Mouse (Mus musculus) hindbrain, embryonic 12.5 days (tissue): ENCODE measurements around the gene Tle6. TPM values are rescaled to one million over a fixed set of nuclear protein-coding genes. Genes with fewer than 3 reads are reported as not detected.
A peak's percentile ranks its signal among the peaks of the same experiment; 100 is the strongest.

Source experiments
- ATAC-seq: fragments of 200-750 bp; cut with Nextera tagmentation; 2 replicates; pipeline ENCODE4 v1.8.0; 2017; ENCODE audit warnings: moderate TSS enrichment; ENCODE audit not compliant: low FRiP score
- H3K27ac ChIP-seq: fragments of 300-500 bp; sonication (generic); 2 replicates; pipeline ENCODE4 v1.5.1; 2016; ENCODE audit warnings: mild to moderate bottlenecking
- H3K27me3 ChIP-seq: fragments of 300-500 bp; sonication (generic); 2 replicates; pipeline ENCODE4 v1.6.1; 2016; ENCODE audit warnings: mild to moderate bottlenecking
- H3K36me3 ChIP-seq: fragments of 300-500 bp; sonication (generic); 2 replicates; pipeline ENCODE4 v1.6.1; 2016; ENCODE audit warnings: mild to moderate bottlenecking
- H3K4me1 ChIP-seq: fragments of 300-500 bp; sonication (generic); 2 replicates; pipeline ENCODE4 v1.6.1; 2016
- H3K4me2 ChIP-seq: fragments of 300-500 bp; sonication (generic); replicated peaks from 2 replicates; pipeline ENCODE4 v1.6.1; 2016; ENCODE audit warnings: mild to moderate bottlenecking
- H3K4me3 ChIP-seq: fragments of 300-500 bp; sonication (generic); 2 replicates; pipeline ENCODE4 v1.5.1; 2016; ENCODE audit warnings: mild to moderate bottlenecking
- H3K9ac ChIP-seq: fragments of 300-500 bp; sonication (generic); 2 replicates; pipeline ENCODE4 v1.6.1; 2016; ENCODE audit warnings: mild to moderate bottlenecking, moderate library complexity
- H3K9me3 ChIP-seq: fragments of 300-500 bp; sonication (generic); replicated peaks from 2 replicates; pipeline ENCODE4 v1.6.1; 2016; ENCODE audit warnings: mild to moderate bottlenecking
- WGBS: fragments of 180-500 bp; shearing (Covaris S2); methylation state at CpG from one replicate; pipeline ENCODE4 v1.1.7; 2016; 5-methylcytosine and 5-hydroxymethylcytosine counted together
- polyA plus RNA-seq: library from polyadenylated mRNA; unstranded; fragments of >200 nt; fragmentation: Nextera tagmentation; extraction: Ambion mirVana; gene quantifications from 2 replicates; pipeline ENCODE4 v1.2.1, GENCODE M21; 2016

The Tle6 gene
- polyA plus RNA-seq, 1 experiment from 2014 or later: 8.3 TPM

DNA sequence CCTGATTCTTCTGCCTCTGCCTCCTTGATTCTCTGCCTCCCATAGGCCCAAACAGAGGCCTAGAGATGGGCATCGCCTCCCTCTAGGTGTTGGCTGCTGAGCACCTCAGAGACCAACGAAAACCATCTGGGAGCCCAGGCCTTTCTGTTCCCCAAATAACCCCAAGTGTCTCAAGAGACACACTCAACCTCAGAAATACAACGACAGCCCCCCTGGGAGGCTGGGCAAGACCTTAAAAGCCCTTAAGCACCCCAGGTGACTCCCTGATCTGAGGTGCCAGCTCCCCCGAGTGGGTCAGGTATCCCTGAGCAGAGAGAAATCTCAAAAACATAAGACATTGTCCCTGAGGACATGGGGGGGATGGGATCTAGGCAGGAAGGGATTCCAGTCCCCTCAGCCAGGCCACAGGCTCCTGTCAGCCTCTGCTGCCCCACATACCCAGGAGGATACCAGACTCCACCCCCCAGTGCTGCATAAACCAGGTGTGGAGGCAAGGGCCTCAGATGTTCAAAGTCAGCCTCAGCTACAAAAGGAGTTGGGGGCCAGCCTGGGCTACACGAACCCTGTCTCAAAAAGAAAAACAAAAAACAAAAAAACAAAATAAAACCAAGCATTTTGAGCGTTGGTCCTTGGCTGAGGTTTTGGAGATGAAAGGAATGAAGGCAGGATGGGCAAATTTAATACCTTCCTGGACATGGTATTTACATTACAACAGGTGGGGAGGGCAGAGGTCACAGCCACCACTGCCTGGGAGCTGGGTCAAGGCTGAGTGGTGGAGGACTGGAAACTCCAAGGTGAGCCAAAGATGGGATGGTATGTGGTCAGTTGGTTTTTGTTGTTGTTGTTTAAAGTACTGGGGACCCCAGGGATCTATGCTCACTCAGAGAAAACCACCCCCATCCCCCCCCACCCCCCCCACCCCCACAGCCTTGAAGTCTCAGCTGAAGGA lies 46.8 kb downstream of the Tle6 start:
- WGBS: 83% methylated on average over 6 of the region's 6 CpGs
- Histone ChIP-seq H3K36me3 (no peaks in the 10 kb centered on the region), H3K9me3 (0 out of 2 replicates have a peak, but pooled peaks cover 3% of the 10 kb centered on the region), H3K9ac (no peak overlapping the region), H3K27ac (no peak overlapping the region), H3K4me2 (no peak overlapping the region), H3K27me3 (no peaks in the 10 kb centered on the region), H3K4me3 (no peak overlapping the region), H3K4me1 (peaks cover 6% of the 10 kb centered on the region; the same call in 1 of the 2 replicates)
- ATAC-seq: no peak

DNA sequence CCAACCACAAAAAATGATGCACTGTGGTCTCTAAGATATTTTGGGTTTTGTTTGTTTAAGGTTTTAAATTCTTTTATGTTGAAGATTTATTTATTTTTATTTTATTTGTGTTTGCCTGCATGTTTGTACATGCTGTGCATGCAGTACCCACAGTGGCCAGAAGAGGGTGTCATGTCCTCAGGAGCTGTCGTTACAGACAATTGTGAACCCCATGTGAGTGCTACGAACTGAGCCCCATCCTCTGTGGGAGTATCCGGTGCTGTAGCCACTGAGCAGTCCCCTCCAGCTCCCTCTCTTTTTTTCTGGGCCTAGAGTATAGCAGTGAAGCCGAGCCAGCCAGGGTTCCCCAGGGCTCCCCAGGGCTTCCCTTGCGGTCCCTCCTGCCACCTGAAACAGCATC lies 47.6 kb downstream of the Tle6 start:
- Histone ChIP-seq H3K4me3 (no peak overlapping the region), H3K27me3 (no peaks in the 10 kb centered on the region), H3K4me1 (peaks cover 2% of the 10 kb centered on the region; the same call in 1 of the 2 replicates), H3K9me3 (0 out of 2 replicates have a peak, but pooled peaks cover 3% of the 10 kb centered on the region), H3K27ac (no peak overlapping the region), H3K4me2 (no peak overlapping the region), H3K9ac (no peak overlapping the region), H3K36me3 (no peaks in the 10 kb centered on the region)
- ATAC-seq: no peak
- 85% methylated on average over 5 of the region's 5 CpGs for WGBS

DNA sequence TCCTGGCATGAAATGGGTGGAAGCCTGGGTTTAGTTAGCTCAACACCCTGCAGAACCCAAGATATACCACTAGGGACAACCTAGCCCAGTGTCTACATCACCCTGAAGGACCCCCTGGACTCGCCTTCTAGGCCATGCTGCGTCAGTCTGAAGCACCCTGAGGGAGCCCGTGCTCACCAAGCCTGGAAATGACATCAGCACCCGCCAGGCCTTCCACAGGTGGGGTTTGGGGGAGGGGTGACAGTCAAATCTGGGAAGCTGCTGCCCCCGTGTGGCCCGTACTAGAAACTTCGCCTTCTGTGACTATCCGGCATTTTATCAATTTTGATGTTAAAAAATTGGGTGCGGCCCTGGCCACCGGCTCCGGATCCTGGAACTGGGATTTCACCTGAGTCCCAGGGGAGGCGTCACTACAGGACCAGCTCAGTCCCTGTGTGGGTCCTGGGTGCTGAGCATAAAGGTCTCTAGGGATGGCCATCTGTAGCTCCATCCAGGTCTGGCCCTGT lies 49.2 kb downstream of the Tle6 start:
- H3K36me3 ChIP-seq: no peaks in the 10 kb centered on the region
- WGBS: 6% methylated on average over 12 of the region's 12 CpGs
- H3K27me3 ChIP-seq: no peaks in the 10 kb centered on the region
- H3K4me3 ChIP-seq: no peak overlapping the region
- no peak overlapping the region for H3K9ac ChIP-seq
- H3K27ac ChIP-seq: 0 out of 2 replicates have a peak overlapping the region, but pooled peaks have one; percentile 12
- H3K4me2 ChIP-seq: no peak overlapping the region
- peaks cover 2% of the 10 kb centered on the region; the same call in 1 of the 2 replicates for H3K4me1 ChIP-seq
- ATAC-seq: peak; percentile 65
- 0 out of 2 replicates have a peak, but pooled peaks cover 3% of the 10 kb centered on the region for H3K9me3 ChIP-seq

DNA sequence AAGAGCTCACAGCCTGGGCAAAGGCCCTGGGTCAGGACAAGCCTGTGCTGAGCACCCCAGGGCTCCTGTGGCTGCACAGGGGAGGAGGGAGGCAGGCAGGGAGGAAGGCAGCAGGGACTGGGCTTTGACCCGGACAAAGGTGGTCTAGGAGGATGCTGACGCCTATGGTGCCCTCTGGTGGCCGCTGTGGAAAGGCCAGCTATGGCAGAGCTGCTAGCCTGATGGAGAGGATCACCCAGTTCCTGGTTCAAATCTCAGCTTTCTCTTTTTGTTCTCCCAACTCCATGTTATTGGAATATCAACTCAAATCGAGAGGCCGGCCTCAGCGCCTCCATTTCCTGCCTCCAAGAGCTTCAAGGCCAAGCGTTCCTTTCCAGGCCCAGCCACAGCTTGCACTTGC lies 50.6 kb downstream of the Tle6 start:
- peaks cover 6% of the 10 kb centered on the region; the same call in 1 of the 2 replicates for H3K4me1 ChIP-seq
- 12% methylated on average over 7 of the region's 7 CpGs for WGBS
- no peaks in the 10 kb centered on the region for H3K27me3 ChIP-seq
- H3K4me3 ChIP-seq: no peak overlapping the region
- no peak overlapping the region for H3K27ac ChIP-seq
- H3K4me2 ChIP-seq: no peak overlapping the region
- no peaks in the 10 kb centered on the region for H3K36me3 ChIP-seq
- no peak for ATAC-seq
- H3K9me3 ChIP-seq: 0 out of 2 replicates have a peak, but pooled peaks cover 3% of the 10 kb centered on the region
- H3K9ac ChIP-seq: no peak overlapping the region

DNA sequence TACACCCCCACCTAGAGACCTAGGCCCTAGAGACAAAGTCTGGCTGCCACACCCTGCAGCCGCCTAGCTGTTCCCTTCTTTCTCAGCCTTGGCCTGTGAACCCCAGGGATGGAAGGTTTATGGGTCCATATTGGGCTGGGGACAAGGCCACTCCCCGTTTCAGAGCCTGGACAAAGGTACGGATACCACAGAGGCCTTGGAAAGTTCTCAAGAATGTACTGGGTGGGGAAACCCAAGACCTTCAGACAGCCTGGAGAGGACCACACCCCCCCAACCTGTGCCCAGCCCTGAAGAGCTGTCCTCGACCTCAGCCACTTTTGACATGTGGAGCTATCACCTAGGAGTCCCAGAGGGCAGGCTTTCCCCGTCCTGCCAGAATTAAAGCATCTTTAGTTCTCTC lies 51.9 kb downstream of the Tle6 start:
- peaks cover 10% of the 10 kb centered on the region for H3K4me1 ChIP-seq
- WGBS: 71% methylated on average over 5 of the region's 5 CpGs

DNA sequence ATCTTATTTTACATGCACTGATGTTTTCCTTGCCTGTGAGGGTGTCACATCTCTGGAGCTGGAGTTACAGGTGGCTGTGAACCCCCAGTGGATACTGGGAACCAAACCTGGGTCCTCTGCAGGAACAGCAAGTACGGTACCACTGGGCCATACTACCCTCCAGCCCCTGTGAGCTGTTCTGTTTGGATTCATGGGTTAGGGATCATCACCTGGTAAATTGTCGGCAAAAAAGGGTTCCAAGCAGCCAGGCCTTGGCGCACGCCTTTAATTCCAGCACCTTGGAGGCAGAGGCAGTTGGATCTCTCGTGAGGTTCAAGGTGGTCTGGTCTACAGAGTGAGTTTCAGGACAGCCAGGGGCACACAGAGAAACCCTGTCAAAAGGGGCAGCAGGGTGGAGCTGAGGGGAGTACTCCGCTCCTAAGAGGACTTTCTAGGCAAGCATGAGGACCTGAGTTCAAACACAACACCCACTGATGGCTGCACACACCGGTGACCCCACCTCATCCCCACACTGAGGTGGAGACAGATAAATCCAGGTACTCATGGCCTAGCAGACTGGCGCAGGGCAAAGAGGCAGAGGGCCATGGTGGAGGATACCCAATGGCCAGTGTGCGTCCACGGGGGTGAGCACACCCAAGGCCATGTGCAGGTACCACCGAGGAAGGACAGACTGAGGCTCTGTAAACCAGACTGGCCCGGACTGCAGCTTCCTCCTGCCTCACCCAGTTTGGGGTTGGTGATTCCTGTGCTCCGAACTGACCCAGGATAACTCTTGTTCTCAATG lies 53.9 kb downstream of the Tle6 start:
- Histone ChIP-seq H3K27ac (no peak overlapping the region), H3K9me3 (no peaks in the 10 kb centered on the region), H3K4me3 (no peak overlapping the region), H3K9ac (no peak overlapping the region), H3K36me3 (0 out of 2 replicates have a peak, but pooled peaks cover 5% of the 10 kb centered on the region), H3K4me2 (no peak overlapping the region), H3K4me1 (peaks cover 30% of the 10 kb centered on the region), H3K27me3 (no peaks in the 10 kb centered on the region)
- ATAC-seq: no peak
- WGBS: 88% methylated on average over 13 of the region's 13 CpGs

More for the DNA sequence above, 51.9 kb downstream of the Tle6 start:
- Histone ChIP-seq H3K27me3 (no peaks in the 10 kb centered on the region), H3K9me3 (0 out of 2 replicates have a peak, but pooled peaks cover 3% of the 10 kb centered on the region), H3K4me2 (no peak overlapping the region), H3K27ac (no peak overlapping the region), H3K4me3 (no peak overlapping the region), H3K9ac (peak overlapping the region; percentile 32; the same call in 1 of the 2 replicates), H3K36me3 (no peaks in the 10 kb centered on the region)
- ATAC-seq: no peak

DNA sequence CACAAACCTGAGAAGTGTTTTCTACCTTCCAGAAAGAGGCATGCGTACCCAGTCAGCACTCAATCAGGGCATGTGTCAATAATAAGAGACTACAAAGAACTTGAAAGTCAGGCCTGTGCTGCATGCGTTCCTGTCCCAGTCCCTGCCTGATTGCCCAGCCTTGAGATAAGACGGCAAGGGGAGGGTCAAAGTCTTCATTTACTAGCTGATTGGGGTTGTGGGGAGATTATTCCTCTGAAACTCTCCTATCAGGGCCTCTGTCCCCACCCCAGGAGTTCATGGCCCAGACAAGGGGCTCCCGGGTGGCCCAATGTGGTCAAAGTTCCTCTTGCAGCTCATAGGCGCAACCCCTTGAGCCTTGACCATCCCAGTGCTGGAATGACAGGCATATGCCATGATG lies 54.5 kb downstream of the Tle6 start:
- Histone ChIP-seq H3K4me1 (peaks cover 33% of the 10 kb centered on the region), H3K9ac (0 out of 2 replicates have a peak overlapping the region, but pooled peaks have one; percentile 27), H3K9me3 (no peaks in the 10 kb centered on the region), H3K4me2 (no peak overlapping the region), H3K4me3 (no peak overlapping the region), H3K36me3 (0 out of 2 replicates have a peak, but pooled peaks cover 5% of the 10 kb centered on the region), H3K27me3 (no peaks in the 10 kb centered on the region), H3K27ac (no peak overlapping the region)
- WGBS: 85% methylated on average over 5 of the region's 5 CpGs
- no peak for ATAC-seq

DNA sequence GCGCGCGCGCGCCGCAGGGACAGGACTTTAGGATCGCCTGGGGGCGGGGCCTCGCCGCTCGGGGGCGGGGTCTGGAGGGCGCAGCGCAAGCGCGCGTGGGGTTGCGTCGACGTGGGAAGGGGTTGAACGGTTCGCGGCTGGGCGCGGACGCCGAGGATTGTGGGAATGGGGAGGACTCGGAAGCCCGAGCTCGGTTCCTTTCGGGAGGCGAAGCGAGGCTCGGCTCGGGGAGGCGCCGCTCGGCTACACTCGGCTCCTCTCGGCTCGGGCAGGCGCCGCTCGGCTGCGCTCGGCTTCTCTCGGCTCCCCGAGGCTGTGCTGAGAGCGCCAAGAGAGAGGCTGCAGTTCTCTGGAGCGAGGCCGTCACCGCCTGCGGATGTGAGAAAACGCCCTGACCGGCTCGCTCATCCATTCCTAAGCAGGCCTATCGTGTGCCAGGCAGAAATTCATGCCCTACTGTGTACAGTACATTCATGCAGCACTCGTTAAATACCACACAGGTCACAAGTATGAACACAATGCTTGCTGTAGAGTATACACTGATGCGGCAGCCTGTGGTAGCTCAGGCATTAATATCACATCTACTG lies 55.6 kb downstream of the Tle6 start, which contains the start of gene Gna11:
TSS of gene Gna11 (minus strand) at position 30 of the 587 bp plus-strand sequence.
- Histone ChIP-seq H3K27me3 (no peaks in the 10 kb centered on the region), H3K9ac (peak within 1 kb of the TSS; percentile 96), H3K36me3 (peaks cover 5% of the 10 kb centered on the region; the same call in 1 of the 2 replicates), H3K4me2 (peak within 1 kb of the TSS; percentile 98), H3K4me1 (peaks cover 38% of the 10 kb centered on the region), H3K4me3 (peak within 1 kb of the TSS; percentile 94), H3K27ac (peak within 1 kb of the TSS; percentile 90), H3K9me3 (no peaks in the 10 kb centered on the region)
- peak; percentile 96 for ATAC-seq
- 2% methylated on average over 33 of the region's 59 CpGs for WGBS

DNA sequence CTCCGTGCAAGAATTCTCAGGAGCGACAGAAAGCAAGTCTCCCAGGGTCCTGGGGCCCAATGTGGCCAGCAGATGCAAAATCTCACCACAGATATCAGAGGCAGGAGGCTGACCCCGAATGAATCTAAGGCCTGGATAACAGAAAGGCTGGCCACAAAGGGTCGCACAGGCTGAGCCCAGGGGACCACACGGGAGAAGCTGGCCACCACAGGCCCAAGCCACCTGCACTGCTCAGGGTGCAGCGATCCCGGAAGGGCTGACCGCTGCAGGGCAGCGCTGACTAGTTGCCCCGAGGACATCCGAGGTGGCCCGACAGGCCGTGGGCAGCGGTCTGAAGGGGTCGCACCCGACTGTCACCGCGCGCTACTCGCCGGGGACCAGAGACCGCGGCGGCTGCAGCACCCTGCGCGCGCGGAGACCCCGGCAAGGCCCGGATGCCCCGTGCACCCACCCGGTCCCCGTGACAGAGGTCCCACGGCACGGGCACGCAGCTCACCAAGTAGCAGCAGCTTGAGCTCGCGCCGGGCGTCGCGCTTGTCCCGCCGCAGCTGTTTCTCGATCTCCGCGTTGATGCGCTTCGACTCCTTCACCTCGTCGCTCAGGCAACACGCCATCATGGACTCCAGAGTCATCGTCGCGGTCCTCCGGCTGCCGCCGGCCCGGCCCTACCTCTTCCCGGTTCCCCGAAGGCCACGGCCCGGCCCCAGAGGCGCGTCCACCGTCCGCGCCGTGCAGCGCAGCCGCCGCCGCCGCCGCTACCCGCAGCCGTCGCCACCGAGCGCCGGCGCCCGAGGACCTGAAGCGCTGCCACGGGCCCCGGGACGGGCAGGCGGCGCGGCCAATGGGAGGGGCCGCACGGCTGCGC lies 56.3 kb downstream of the Tle6 start:
- peak; percentile 7 for ATAC-seq

DNA sequence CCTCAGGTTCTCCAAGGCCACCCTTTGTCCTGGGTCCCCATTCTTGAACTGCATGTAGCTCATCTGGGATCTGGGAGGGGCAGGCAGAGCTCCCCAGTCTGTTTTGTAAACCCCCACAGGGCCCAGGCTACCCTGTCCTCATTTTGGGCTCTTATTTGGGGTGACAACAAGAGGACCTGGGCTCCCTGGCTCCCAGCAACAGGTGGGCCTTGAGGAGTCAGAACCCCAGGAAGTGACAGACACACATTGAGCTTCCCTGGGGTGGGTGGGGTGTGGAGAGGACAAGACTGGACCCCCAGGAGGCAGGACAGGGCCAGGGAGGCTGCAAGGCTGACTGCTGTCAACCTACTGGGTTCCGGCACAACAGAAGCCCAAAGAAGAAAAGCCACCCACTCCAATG lies 57.2 kb downstream of the Tle6 start:
- no peaks in the 10 kb centered on the region for H3K27me3 ChIP-seq
- H3K4me2 ChIP-seq: peak overlapping the region; percentile 98
- no peaks in the 10 kb centered on the region for H3K9me3 ChIP-seq
- no peak overlapping the region for H3K27ac ChIP-seq
- peak overlapping the region; percentile 94 for H3K4me3 ChIP-seq
- no peak for ATAC-seq
- peaks cover 38% of the 10 kb centered on the region for H3K4me1 ChIP-seq
- peaks cover 11% of the 10 kb centered on the region; the same call in 1 of the 2 replicates for H3K36me3 ChIP-seq
- H3K9ac ChIP-seq: peak overlapping the region; percentile 96
- WGBS: 50% methylated on average over 1 of the region's 1 CpGs

More for the DNA sequence above, 56.3 kb downstream of the Tle6 start:
- H3K4me1 ChIP-seq: peaks cover 38% of the 10 kb centered on the region
- H3K4me2 ChIP-seq: peak overlapping the region; percentile 98
- peaks cover 11% of the 10 kb centered on the region; the same call in 1 of the 2 replicates for H3K36me3 ChIP-seq
- peak overlapping the region; percentile 90 for H3K27ac ChIP-seq
- no peaks in the 10 kb centered on the region for H3K27me3 ChIP-seq
- peak overlapping the region; percentile 94 for H3K4me3 ChIP-seq
- H3K9me3 ChIP-seq: no peaks in the 10 kb centered on the region
- H3K9ac ChIP-seq: peak overlapping the region; percentile 96
- under 1% methylated on average over 81 of the region's 93 CpGs for WGBS
